Mouse (Mus musculus): ENCODE data around the gene Synrg. TPM values are rescaled to one million over a fixed set of nuclear protein-coding genes. Genes with fewer than 3 reads are reported as not detected.

Synrg gene
- total and polyA plus RNA-seq, 3 experiments = 9.5 to 25.2 (median 15.8) TPM

GRCm38 (mm10) chr11:83933376-83933775 lies 30.9 kb upstream of the Synrg start:
- no peak for TF ChIP-seq USF1 (IDR thresholded peaks at IDR 0.05; ENCODE audit: low read depth, low read length)
- no peak for TF ChIP-seq JUND (conservative IDR thresholded peaks at IDR 0.05; ENCODE audit: low read depth, low read length)
- TF ChIP-seq PAX5 (IDR thresholded peaks at IDR 0.05; ENCODE audit: low read length) = no peak
- TF ChIP-seq MYC (IDR thresholded peaks at IDR 0.05; ENCODE audit: low read depth, low read length) = no peak
- TF ChIP-seq ZMIZ1 (IDR thresholded peaks at IDR 0.05; ENCODE audit: low read depth, low read length) = no peak
- TF ChIP-seq TCF12 (IDR thresholded peaks at IDR 0.05; ENCODE audit: low read depth, low read length) = no peak
- TF ChIP-seq CHD1 (IDR thresholded peaks at IDR 0.05; ENCODE audit: low read depth, low read length) = no peak
- TF ChIP-seq RCOR1 (conservative IDR thresholded peaks at IDR 0.05; ENCODE audit: low read depth, low read length) = no peak
- no peak for TF ChIP-seq MAZ (IDR thresholded peaks at IDR 0.05; ENCODE audit: low read depth, low read length)
- no peak for TF ChIP-seq BHLHE40 (IDR thresholded peaks at IDR 0.05; ENCODE audit: low read depth, low read length)
- Histone ChIP-seq H3K27me3 (replicated peaks) (peaks cover 6% of the 10 kb centered on the region), H3K36me3 (replicated peaks in 1 of 2; ENCODE audit: control insufficient read depth in 1 of 2, insufficient read depth in 1 of 2, low read length in 1 of 2) (no peaks in the 10 kb centered on the region), H3K9me3 (replicated peaks; ENCODE audit: low read length) (no peaks in the 10 kb centered on the region), H3K4me1 (ENCODE audit: control insufficient read depth in 1 of 2, insufficient read depth in 2 of 2) (peaks cover 0 to 7% of the 10 kb centered on the region in 2 experiments; a peak in 2 of 4 replicates), H3K4me2 (ENCODE audit: insufficient read depth, low read depth, poor library complexity, severe bottlenecking) (no peak overlapping the region), H3K4me3 (replicated peaks in 1 of 3; ENCODE audit: low read depth in 2 of 3, low read length in 2 of 3, poor library complexity in 1 of 3) (no peak overlapping the region), H3K9ac (ENCODE audit: insufficient read depth, low read depth) (no peak overlapping the region), H3K79me2 (replicated peaks; ENCODE audit: control insufficient read depth, extremely low read depth, insufficient read depth, poor library complexity, severe bottlenecking) (no peaks in the 10 kb centered on the region), H3K27ac (ENCODE audit: insufficient read depth, low read depth) (no peak overlapping the region)
- dilution Hi-C loops (cut with MboI; ENCODE audit: extremely low pct_ligation_motif_present, extremely low pct_unique_long_range_greater_than_20kb, low sequenced_read_pairs) = no loop called here
- in situ Hi-C loops (cut with MboI; ENCODE audit: low pct_ligation_motif_present, low pct_unique_long_range_greater_than_20kb, low sequenced_read_pairs) = loop anchor here (25.0 kb wide), 1 partner anchor 371 kb away; no protein-coding TSS in a partner anchor
- DNase-seq (ENCODE audit: extremely low read depth) = no peak

- TF ChIP-seq ETS1 (conservative IDR thresholded peaks at IDR 0.05; ENCODE audit: low read depth, low read length) (no peak; the same call in 1 of the 2 replicates), JUND (conservative IDR thresholded peaks at IDR 0.05; ENCODE audit: low read depth, low read length) (peak; percentile 52; the same call in 1 of the 2 replicates), KAT2A (IDR thresholded peaks at IDR 0.05; ENCODE audit: insufficient replicate concordance, low read length) (no peak), MAZ (IDR thresholded peaks at IDR 0.05; ENCODE audit: low read depth, low read length) (no peak; the same call in 1 of the 2 replicates), POLR2AphosphoS2 (IDR thresholded peaks at IDR 0.05; ENCODE audit: low read depth, low read length) (no peak), CTCF (conservative IDR thresholded peaks at IDR 0.05 in 1 of 2, IDR thresholded peaks at IDR 0.05 in 1 of 2; ENCODE audit: low read depth in 2 of 2, low read length in 2 of 2) (peak; percentile 96 to 99), MEF2A (IDR thresholded peaks at IDR 0.05; ENCODE audit: borderline replicate concordance, low read depth, low read length) (peak; percentile 40; the same call in 1 of the 2 replicates), RAD21 (IDR thresholded peaks at IDR 0.05; ENCODE audit: low read depth, low read length) (peak; percentile 100), SMC3 (IDR thresholded peaks at IDR 0.05; ENCODE audit: low read depth, low read length) (peak; percentile 99), MYC (IDR thresholded peaks at IDR 0.05; ENCODE audit: low read depth, low read length) (0 out of 2 replicates have a peak, but pooled peaks have one; percentile 42), TBP (conservative IDR thresholded peaks at IDR 0.05; ENCODE audit: low read depth, low read length) (no peak), CHD2 (IDR thresholded peaks at IDR 0.05; ENCODE audit: low read length) (0 out of 2 replicates have a peak, but pooled peaks have one; percentile 19), RCOR1 (conservative IDR thresholded peaks at IDR 0.05; ENCODE audit: low read depth, low read length) (no peak), NELFE (IDR thresholded peaks at IDR 0.05; ENCODE audit: low read depth, low read length) (peak; percentile 69; the same call in 1 of the 2 replicates), IRF4 (IDR thresholded peaks at IDR 0.05; ENCODE audit: low read depth, low read length) (peak; percentile 49; the same call in 1 of the 2 replicates), HCFC1 (IDR thresholded peaks at IDR 0.05; ENCODE audit: low read depth, low read length) (0 out of 2 replicates have a peak, but pooled peaks have one; percentile 5), ZC3H11A (IDR thresholded peaks at IDR 0.05; ENCODE audit: low read depth, low read length) (peak; percentile 93), MAX (IDR thresholded peaks at IDR 0.05; ENCODE audit: low read length) (peak; percentile 23; the same call in 1 of the 2 replicates), SIN3A (IDR thresholded peaks at IDR 0.05; ENCODE audit: low read length) (peak; percentile 42; the same call in 1 of the 2 replicates)
- DNase-seq (ENCODE audit: extremely low read depth) = peak; percentile 77
- in situ Hi-C loops (cut with MboI; ENCODE audit: low pct_ligation_motif_present, low pct_unique_long_range_greater_than_20kb, low sequenced_read_pairs) (loop anchor here (5.0 to 25.0 kb wide), 2 partner anchors 149 to 374 kb away; no protein-coding TSS in a partner anchor), dilution Hi-C loops (cut with MboI; ENCODE audit: extremely low pct_ligation_motif_present, extremely low pct_unique_long_range_greater_than_20kb, low sequenced_read_pairs) (no loop called here)
- peaks cover 6% of the 10 kb centered on the region for H3K27me3 ChIP-seq (replicated peaks)
- no peak overlapping the region for H3K4me3 ChIP-seq (replicated peaks in 1 of 3; ENCODE audit: low read depth in 2 of 3, low read length in 2 of 3, poor library complexity in 1 of 3)
- no peaks in the 10 kb centered on the region for H3K36me3 ChIP-seq (replicated peaks in 1 of 2; ENCODE audit: control insufficient read depth in 1 of 2, insufficient read depth in 1 of 2, low read length in 1 of 2)
- H3K4me2 ChIP-seq (ENCODE audit: insufficient read depth, low read depth, poor library complexity, severe bottlenecking) = peak overlapping the region; percentile 39
- no peak overlapping the region for H3K9ac ChIP-seq (ENCODE audit: insufficient read depth, low read depth)
- H3K27ac ChIP-seq (ENCODE audit: insufficient read depth, low read depth) = no peak overlapping the region
- no peaks in the 10 kb centered on the region for H3K79me2 ChIP-seq (replicated peaks; ENCODE audit: control insufficient read depth, extremely low read depth, insufficient read depth, poor library complexity, severe bottlenecking)
- H3K9me3 ChIP-seq (replicated peaks; ENCODE audit: low read length) = no peaks in the 10 kb centered on the region
- H3K4me1 ChIP-seq (ENCODE audit: control insufficient read depth in 1 of 2, insufficient read depth in 2 of 2) = peaks cover 0 to 11% of the 10 kb centered on the region in 2 experiments; a peak in 2 of 4 replicates
Observed at GRCm38 (mm10) chr11:83935986-83936665, 28.1 kb upstream of the Synrg start.

Measured in CH12.LX (cell line).